Mouse (Mus musculus): ENCODE results near the gene Mdfi. TPM values are rescaled to one million over a fixed set of nuclear protein-coding genes. Genes with fewer than 3 reads are reported as not detected.

Mdfi gene
- polyA plus RNA-seq, 1 experiment from 2014 or later = 20.9 TPM

- WGBS = 87% methylated on average over 11 of the region's 11 CpGs
- ATAC-seq (ENCODE audit: low FRiP score) = no peak
- H3K4me2 ChIP-seq (replicated peaks) = no peak overlapping the region
- no peaks in the 10 kb centered on the region for H3K4me1 ChIP-seq
- 0 out of 2 replicates have a peak, but pooled peaks cover 3% of the 10 kb centered on the region for H3K27me3 ChIP-seq
- H3K9me3 ChIP-seq (replicated peaks) = no peaks in the 10 kb centered on the region
- no peak overlapping the region for H3K27ac ChIP-seq
- no peaks in the 10 kb centered on the region for H3K36me3 ChIP-seq
- no peak overlapping the region for H3K4me3 ChIP-seq
- H3K9ac ChIP-seq = no peak overlapping the region
Observed at GRCm38 (mm10) chr17:47769389-47770299, 64.8 kb downstream of the Mdfi start.

GRCm38 (mm10) chr17:47768707-47769276 lies 65.7 kb downstream of the Mdfi start:
- WGBS = 51% methylated on average over 12 of the region's 12 CpGs
- Histone ChIP-seq H3K36me3 (no peaks in the 10 kb centered on the region), H3K9ac (no peak overlapping the region), H3K27me3 (0 out of 2 replicates have a peak, but pooled peaks cover 3% of the 10 kb centered on the region), H3K27ac (no peak overlapping the region), H3K4me2 (replicated peaks) (no peak overlapping the region), H3K4me1 (no peaks in the 10 kb centered on the region), H3K9me3 (replicated peaks) (no peaks in the 10 kb centered on the region), H3K4me3 (no peak overlapping the region)
- ATAC-seq (ENCODE audit: low FRiP score) = no peak

GRCm38 (mm10) chr17:47767456-47768141 lies 66.9 kb downstream of the Mdfi start:
- no peak for ATAC-seq (ENCODE audit: low FRiP score)
- no peaks in the 10 kb centered on the region for H3K9me3 ChIP-seq (replicated peaks)
- H3K27ac ChIP-seq = no peak overlapping the region
- no peak overlapping the region for H3K4me2 ChIP-seq (replicated peaks)
- peaks cover 5% of the 10 kb centered on the region for H3K4me1 ChIP-seq
- 61% methylated on average over 10 of the region's 17 CpGs for WGBS
- H3K36me3 ChIP-seq = no peaks in the 10 kb centered on the region
- no peak overlapping the region for H3K9ac ChIP-seq
- H3K4me3 ChIP-seq = no peak overlapping the region
- 0 out of 2 replicates have a peak, but pooled peaks cover 3% of the 10 kb centered on the region for H3K27me3 ChIP-seq

DNA sequence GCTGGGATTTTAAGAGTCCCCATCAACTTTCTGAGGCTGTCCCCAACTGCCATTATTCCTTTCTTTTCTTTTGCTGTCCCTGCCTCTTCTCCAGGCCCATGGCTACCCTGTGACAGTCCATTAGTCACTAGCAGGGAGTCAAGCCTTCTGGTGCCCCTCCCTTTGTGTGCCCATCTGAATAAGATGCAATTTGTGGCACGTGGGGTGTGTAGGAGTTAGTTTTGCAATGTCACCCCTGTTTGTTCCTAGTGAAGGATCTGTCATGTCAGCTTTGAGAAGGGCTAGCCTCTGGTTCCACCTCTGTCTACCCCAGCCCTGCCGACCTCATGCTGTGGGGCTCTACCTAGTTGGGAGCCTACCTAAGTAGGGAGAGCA lies 67.4 kb downstream of the Mdfi start:
- H3K4me2 ChIP-seq (replicated peaks) = no peak overlapping the region
- 0 out of 2 replicates have a peak, but pooled peaks cover 3% of the 10 kb centered on the region for H3K27me3 ChIP-seq
- H3K36me3 ChIP-seq = no peaks in the 10 kb centered on the region
- H3K4me1 ChIP-seq = peaks cover 8% of the 10 kb centered on the region
- 54% methylated on average over 2 of the region's 2 CpGs for WGBS
- H3K4me3 ChIP-seq = no peak overlapping the region
- H3K9ac ChIP-seq = no peak overlapping the region
- no peak for ATAC-seq (ENCODE audit: low FRiP score)
- H3K9me3 ChIP-seq (replicated peaks) = no peaks in the 10 kb centered on the region
- no peak overlapping the region for H3K27ac ChIP-seq

DNA sequence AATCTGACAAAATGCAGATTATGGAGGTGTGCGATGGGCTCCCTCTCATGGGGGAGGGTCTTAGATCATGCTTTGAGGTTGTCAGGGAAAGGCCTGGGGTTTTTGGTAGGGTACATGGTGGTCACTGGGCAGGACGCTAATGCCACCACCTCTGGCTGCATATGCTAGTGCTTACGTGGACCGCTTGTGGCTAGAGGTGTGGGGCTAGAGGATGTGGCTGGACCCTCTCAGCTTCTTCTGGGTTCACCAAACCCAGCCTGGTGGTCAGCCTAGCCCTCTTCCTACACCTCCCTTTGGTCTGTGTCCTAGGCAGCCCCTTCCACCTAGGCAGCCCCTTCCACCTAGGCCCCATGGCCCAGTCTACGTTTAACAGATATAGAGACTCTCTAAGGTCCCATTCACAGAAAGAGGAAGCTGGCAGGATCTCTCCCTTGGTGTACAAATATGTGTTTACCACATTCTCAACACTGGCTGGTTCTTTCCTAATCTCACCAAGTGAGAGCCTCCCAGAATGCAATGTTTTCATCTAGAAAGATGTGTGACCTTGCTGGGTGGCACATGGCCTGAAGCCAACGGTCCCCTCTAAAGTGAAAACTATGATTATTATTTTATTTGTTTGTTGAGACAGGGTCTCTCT lies 68.0 kb downstream of the Mdfi start:
- peaks cover 8% of the 10 kb centered on the region for H3K4me1 ChIP-seq
- H3K4me2 ChIP-seq (replicated peaks) = no peak overlapping the region
- H3K9me3 ChIP-seq (replicated peaks) = no peaks in the 10 kb centered on the region
- ATAC-seq (ENCODE audit: low FRiP score) = no peak
- H3K27me3 ChIP-seq = 0 out of 2 replicates have a peak, but pooled peaks cover 3% of the 10 kb centered on the region
- H3K9ac ChIP-seq = no peak overlapping the region
- no peaks in the 10 kb centered on the region for H3K36me3 ChIP-seq
- H3K4me3 ChIP-seq = no peak overlapping the region
- H3K27ac ChIP-seq = no peak overlapping the region
- WGBS = 88% methylated on average over 6 of the region's 6 CpGs

GRCm38 (mm10) chr17:47765986-47766385 lies 68.5 kb downstream of the Mdfi start:
- no peak overlapping the region for H3K4me3 ChIP-seq
- WGBS = 82% methylated on average over 4 of the region's 4 CpGs
- no peak overlapping the region for H3K4me2 ChIP-seq (replicated peaks)
- no peak for ATAC-seq (ENCODE audit: low FRiP score)
- H3K9me3 ChIP-seq (replicated peaks) = no peaks in the 10 kb centered on the region
- peaks cover 8% of the 10 kb centered on the region for H3K4me1 ChIP-seq
- no peak overlapping the region for H3K27ac ChIP-seq
- H3K27me3 ChIP-seq = 0 out of 2 replicates have a peak, but pooled peaks cover 3% of the 10 kb centered on the region
- no peaks in the 10 kb centered on the region for H3K36me3 ChIP-seq
- no peak overlapping the region for H3K9ac ChIP-seq

Other genes with a start within 250 kb of the Mdfi start
- 31.8 and 32.0 TPM in 2 replicates for gene Bysl, start 223.2 kb downstream of the Mdfi start, polyA plus RNA-seq (2016; fragmentation: Nextera tagmentation; extraction: Ambion mirVana)
- gene Med20, start 223.1 kb downstream of the Mdfi start, polyA plus RNA-seq (2016; fragmentation: Nextera tagmentation; extraction: Ambion mirVana) = 38.8 and 39.0 TPM in 2 replicates
- gene Gm20517, start 223.1 kb downstream of the Mdfi start, polyA plus RNA-seq (2016; fragmentation: Nextera tagmentation; extraction: Ambion mirVana) = 2.5 and 3.9 TPM in 2 replicates
- gene Usp49, start 204.0 kb downstream of the Mdfi start, polyA plus RNA-seq (2016; fragmentation: Nextera tagmentation; extraction: Ambion mirVana) = 10.5 and 12.3 TPM in 2 replicates
- 320 and 339 TPM in 2 replicates for gene Tomm6, start 146.3 kb downstream of the Mdfi start, polyA plus RNA-seq (2016; fragmentation: Nextera tagmentation; extraction: Ambion mirVana)
- gene Frs3, start 145.7 kb downstream of the Mdfi start, polyA plus RNA-seq (2016; fragmentation: Nextera tagmentation; extraction: Ambion mirVana) = 18.7 and 18.9 TPM in 2 replicates
- 0.23 and 0.27 TPM in 2 replicates for gene Gm21981, start 140.2 kb downstream of the Mdfi start, polyA plus RNA-seq (2016; fragmentation: Nextera tagmentation; extraction: Ambion mirVana)
- gene Prickle4, start 140.0 kb downstream of the Mdfi start, polyA plus RNA-seq (2016; fragmentation: Nextera tagmentation; extraction: Ambion mirVana) = 0.63 and 1.2 TPM in 2 replicates
- gene Pgc, start 107.8 kb downstream of the Mdfi start, polyA plus RNA-seq (2016; fragmentation: Nextera tagmentation; extraction: Ambion mirVana) = not detected in 2 replicates
- gene Tfeb, start 97.7 kb downstream of the Mdfi start, polyA plus RNA-seq (2016; fragmentation: Nextera tagmentation; extraction: Ambion mirVana) = 4.9 TPM in 2 replicates
- 40.6 and 41.7 TPM in 2 replicates for gene Foxp4, start 90.0 kb upstream of the Mdfi start, polyA plus RNA-seq (2016; fragmentation: Nextera tagmentation; extraction: Ambion mirVana)
- gene 1700122O11Rik, start 203.6 kb upstream of the Mdfi start, polyA plus RNA-seq (2016; fragmentation: Nextera tagmentation; extraction: Ambion mirVana) = not detected in 2 replicates

Measured in hindbrain, embryonic 12.5 days (tissue).